Mouse (Mus musculus) right cerebral cortex, postnatal 36 days (tissue): ENCODE measurements around the gene Slc17a2.
"Not testable (repeated sequence)": the region's sequence is repeated elsewhere in the genome, so short reads cannot be mapped to it uniquely, and the experiment has no call there.

Experiments
- DNase-seq, 2 experiments: peaks; one replicate each; pipeline ENCODE4 v3.0.0; 2022; ENCODE audit warnings: low spot score in 2 of 2, mixed read lengths in 1 of 2

Gene Slc17a2

GRCm38 (mm10) chr13:23806422-23807052 is at the start of gene Slc17a2:
TSS of gene Slc17a2 (plus strand) at chr13:23806993.
- no peak for DNase-seq

- DNase-seq: no peak
These were observed 49.5 kb upstream of the Slc17a2 start for GRCm38 (mm10) chr13:23757211-23757773.

- no peak for DNase-seq
These were observed 48.9 kb upstream of the Slc17a2 start for GRCm38 (mm10) chr13:23757921-23758320.

DNA sequence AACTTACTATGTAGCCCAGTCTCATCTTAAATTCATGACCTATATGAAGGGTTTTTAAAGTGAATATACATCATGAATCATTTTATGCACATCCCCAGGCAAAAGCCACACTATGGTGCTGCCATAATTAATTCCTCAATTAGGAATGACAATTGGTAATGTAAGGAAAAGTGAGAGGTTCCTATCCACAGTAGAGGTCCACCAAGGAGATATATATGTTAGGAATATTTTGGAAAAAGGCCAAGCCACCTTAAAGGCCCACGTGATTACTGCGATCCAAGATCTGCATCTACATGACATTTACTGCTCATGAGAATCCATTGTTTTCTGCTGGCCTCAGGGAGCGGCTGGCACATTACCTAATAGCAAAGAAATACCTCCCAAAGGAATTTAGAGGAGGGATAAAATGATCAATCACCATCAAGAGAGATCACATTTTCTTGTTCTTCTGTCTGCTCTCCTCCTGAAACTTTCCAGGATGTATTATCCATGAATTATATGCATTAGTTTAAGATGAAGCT is 47.5 kb upstream of the Slc17a2 start:
- DNase-seq: no peak

DNA sequence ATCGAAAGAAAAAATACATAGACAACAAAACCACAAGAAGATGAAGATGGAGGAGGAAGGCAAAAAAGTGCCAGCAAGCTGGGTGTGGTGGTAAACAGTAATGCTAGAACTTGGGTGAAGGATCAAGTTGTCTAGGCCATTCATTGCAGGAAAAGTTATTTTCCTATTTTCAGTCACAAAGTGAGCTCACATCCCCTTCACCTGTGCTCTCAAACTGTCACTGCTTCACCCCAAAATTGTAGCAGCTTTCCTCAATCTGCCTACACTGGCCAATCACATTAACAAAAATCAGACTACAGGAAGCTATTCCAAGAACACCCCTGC is 46.9 kb upstream of the Slc17a2 start:
- DNase-seq: no peak

- no peak for DNase-seq
These were observed 46.4 kb upstream of the Slc17a2 start for GRCm38 (mm10) chr13:23760240-23760971.

- peak; percentile 98 for DNase-seq
These were observed 45.6 kb upstream of the Slc17a2 start, which contains the start of gene Hist1h4a for GRCm38 (mm10) chr13:23760972-23761864. TSS of gene Hist1h4a (minus strand) at chr13:23761230.

GRCm38 (mm10) chr13:23761871-23762821 is 44.6 kb upstream of the Slc17a2 start, which contains the start of gene Hist1h3a:
TSS of gene Hist1h3a (minus strand) at chr13:23762386.
- DNase-seq: peak; percentile 39 to 50

GRCm38 (mm10) chr13:23763242-23763585 is 43.6 kb upstream of the Slc17a2 start:
- DNase-seq: no peak

DNA sequence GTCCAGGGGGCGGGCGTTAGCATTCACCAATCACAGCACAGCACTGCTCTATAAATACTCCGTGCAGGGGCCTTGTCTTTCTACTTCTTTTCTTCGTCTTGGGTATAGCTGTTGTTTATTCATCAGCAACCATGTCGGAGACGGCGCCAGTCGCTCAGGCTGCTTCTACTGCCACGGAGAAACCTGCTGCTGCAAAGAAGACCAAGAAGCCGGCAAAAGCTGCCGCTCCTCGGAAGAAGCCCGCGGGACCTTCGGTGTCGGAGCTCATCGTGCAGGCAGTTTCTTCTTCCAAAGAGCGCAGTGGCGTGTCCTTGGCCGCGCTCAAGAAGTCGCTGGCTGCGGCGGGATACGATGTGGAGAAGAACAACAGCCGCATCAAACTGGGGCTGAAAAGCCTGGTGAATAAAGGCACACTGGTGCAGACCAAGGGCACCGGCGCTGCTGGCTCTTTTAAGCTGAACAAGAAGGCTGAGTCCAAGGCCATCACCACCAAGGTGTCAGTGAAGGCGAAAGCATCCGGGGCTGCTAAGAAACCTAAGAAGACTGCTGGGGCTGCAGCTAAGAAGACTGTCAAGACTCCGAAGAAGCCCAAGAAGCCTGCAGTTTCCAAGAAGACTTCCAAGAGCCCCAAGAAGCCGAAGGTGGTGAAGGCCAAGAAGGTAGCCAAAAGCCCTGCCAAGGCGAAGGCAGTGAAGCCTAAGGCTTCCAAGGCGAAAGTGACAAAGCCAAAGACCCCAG is 43.0 kb upstream of the Slc17a2 start, which contains the start of gene Hist1h1a:
TSS of gene Hist1h1a (plus strand) at position 81 of the 738 bp plus-strand sequence.
- DNase-seq: peak; percentile 77

DNA sequence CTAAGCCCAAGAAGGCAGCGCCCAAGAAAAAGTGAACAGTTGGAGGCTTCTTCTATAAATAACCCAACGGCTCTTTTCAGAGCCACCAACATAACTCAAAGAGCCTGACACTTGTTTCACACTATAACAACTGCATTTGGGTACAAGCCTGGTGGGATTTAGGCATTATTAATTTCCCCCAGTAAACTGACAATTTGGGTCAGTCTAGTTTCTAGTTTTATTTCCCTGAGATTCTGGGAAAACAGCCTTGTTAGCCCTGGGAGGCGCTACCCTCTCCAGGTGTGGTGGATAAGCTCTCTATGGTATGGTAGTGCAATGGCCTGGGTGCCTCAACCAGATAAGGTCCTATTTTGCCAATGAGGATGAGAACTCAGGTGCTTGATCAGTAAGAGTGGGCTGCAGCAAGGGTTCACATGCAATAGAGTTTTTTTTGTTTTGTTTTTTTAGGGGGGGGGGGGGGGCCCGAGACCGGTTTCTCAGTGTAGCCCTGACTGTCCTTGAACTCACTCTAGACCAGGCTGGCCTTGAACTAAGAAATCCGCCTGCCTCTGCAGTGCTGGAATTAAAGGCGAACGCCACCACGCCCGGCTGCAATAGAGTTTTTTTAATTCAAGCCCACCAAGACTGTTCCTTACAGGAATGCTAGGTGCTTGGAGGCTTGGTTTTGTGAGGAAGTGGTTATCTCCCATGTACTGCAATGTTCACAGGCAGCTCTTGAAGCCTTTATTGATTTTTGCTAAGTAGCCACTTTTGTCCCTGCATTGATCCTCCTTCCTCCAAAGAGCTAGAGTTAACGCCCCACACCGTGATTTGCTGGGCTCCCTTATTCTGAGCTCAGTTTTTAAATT is 42.2 kb upstream of the Slc17a2 start:
- no peak for DNase-seq

DNA sequence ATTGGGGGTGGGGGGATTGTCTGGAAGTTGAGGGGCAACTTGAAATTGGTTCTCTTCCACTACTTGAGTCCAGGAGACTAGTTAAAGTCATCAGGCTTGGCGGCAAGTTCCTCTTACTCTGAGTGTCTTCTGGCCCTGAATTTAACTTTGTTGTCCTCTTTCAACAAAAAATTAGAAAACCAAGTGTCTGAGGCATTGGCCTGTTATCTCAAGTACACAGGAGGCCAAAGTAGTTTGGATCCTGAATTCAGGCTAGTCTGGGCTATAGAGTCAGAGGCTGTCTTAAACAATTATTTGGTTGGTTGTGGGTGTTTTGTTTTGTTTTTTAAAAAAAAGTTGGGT is 41.6 kb upstream of the Slc17a2 start:
- DNase-seq: no peak

- DNase-seq: no peak
These were observed 40.0 kb upstream of the Slc17a2 start for GRCm38 (mm10) chr13:23766772-23767171.

DNA sequence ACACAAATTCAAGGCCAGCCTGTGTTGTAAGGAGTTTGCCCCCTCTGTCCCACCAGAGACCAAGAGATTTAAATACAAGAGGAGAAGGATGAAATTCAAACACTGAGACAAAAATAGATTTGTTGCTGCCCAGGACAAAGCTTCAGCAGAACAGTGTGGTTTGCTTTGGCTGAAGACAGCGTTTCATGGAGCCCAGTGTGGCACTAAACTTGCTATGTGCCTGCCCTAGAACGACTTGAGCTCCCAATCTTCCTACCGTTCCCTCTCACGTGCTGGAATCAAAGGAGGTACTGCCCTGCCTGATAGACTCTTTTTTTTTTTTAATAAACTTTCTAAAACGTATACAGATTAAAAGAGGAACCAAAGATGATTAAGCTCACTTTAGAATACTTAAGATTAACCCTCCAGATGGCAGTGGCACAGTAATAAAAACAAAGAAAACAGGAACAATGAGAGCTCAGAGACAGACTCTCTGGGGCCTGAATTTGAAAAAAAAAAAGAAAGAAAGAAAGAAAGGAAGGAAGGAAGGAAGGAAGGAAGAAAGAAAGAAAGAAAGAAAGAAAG is 37.9 kb upstream of the Slc17a2 start:
- DNase-seq: no peak

DNA sequence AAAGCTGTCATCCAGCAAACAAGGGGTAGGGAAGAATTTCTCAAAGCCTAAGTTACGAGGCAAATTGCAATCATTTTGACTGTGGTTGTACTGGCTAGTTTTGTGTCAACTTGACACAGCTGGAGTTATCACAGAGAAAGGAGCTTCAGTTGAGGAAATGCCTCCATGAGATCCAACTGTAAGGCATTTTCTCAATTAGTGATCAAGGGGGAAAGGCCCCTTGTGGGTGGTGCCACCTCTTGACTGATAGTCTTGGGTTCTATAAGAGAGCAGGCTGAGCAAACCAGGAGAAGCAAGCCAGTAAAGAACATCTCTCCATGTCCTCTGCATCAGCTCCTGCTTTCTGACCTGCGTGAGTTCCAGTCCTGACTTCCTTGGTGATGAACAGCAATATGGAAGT is 37.2 kb upstream of the Slc17a2 start, which contains the start of gene Trim38:
TSS of gene Trim38 (plus strand) at position 301 of the 400 bp plus-strand sequence.
- not testable (repeated sequence) for DNase-seq

GRCm38 (mm10) chr13:23772561-23773313 is 34.1 kb upstream of the Slc17a2 start:
- DNase-seq: peak; percentile 23 to 39

- DNase-seq: no peak
These were observed 28.5 kb upstream of the Slc17a2 start for GRCm38 (mm10) chr13:23778339-23778738.

- no peak for DNase-seq
These were observed 27.8 kb upstream of the Slc17a2 start for GRCm38 (mm10) chr13:23779025-23779424.
